ENCODE assay signal across 9 mouse cellular contexts in genomic region chr3:97160908-97161307, GRCm38 (mm10). TPM values are rescaled to one million over a fixed set of nuclear protein-coding genes. Genes with fewer than 3 reads are reported as not detected.
DNase-seq lines count a peak whose midpoint lies in the region; ATAC-seq and TF ChIP-seq lines count a peak whose summit lies in the region.
"Had no signal": no experiment of that assay in that cellular context is flagged by ENCODE, and none has a peak within 500 bp of the region (broad histone marks: within the 10 kb centered on the region; RNA-seq: fewer than 3 reads in every experiment).

No protein-coding gene starts in this region.

- ATAC-seq in kidney, embryonic 16.5 days (ENCODE audit: low FRiP score, low TSS enrichment) = no peak
- ATAC-seq in granulocyte monocyte progenitor cell, adult 5-6 weeks (replicated peaks; ENCODE audit: poor library complexity, severe bottlenecking) = no peak

- no peak overlapping the region for H3K9ac ChIP-seq in liver, adult 2 months (ENCODE audit: low read depth, low read length)
- no peak overlapping the region for H3K9ac ChIP-seq in kidney, embryonic 16.5 days (replicated peaks; ENCODE audit: low read length)
- H3K9ac ChIP-seq: liver, embryonic 13.5 days had no signal

- no peak for TF ChIP-seq POLR2A in liver, adult 2 months (IDR thresholded peaks at IDR 0.05; ENCODE audit: extremely low read depth, insufficient read depth, low read length)

- H3K4me2 ChIP-seq in kidney, embryonic 16.5 days (replicated peaks; ENCODE audit: low read depth, low read length) = 0 out of 2 replicates have a peak overlapping the region, but pooled peaks have one; percentile 3

- 28% methylated on average over 10 of the region's 10 CpGs for WGBS in liver, adult 2 months
- 51% methylated on average over 10 of the region's 10 CpGs for WGBS in kidney, embryonic 16.5 days

- H3K36me3 ChIP-seq in liver, adult 2 months (ENCODE audit: control insufficient read depth, insufficient read depth, low read length) = peaks cover 1% of the 10 kb centered on the region; the same call in 1 of the 2 replicates
- no peaks in the 10 kb centered on the region for H3K36me3 ChIP-seq in kidney, embryonic 16.5 days (ENCODE audit: insufficient read depth, low read length)

- peak; percentile 61 for DNase-seq in adrenal gland, postnatal 10 days
- no peak for DNase-seq in adrenal gland, adult 8-10 months
- peak; percentile 52 for DNase-seq in liver, adult 2 months (ENCODE audit: extremely low read depth, low read depth, low spot score)
- no peak for DNase-seq in liver
- DNase-seq in right cerebral cortex, postnatal 25 days = peak; percentile 50
- no peak for DNase-seq in cerebellum, postnatal 25 days
- DNase-seq: liver, embryonic 13.5 days had no signal

- H3K4me1 ChIP-seq in liver, adult 2 months (ENCODE audit: control insufficient read depth, insufficient read depth, low read length) = peaks cover 5% of the 10 kb centered on the region; the same call in 1 of the 2 replicates
- H3K4me1 ChIP-seq in kidney, embryonic 16.5 days (ENCODE audit: insufficient read depth, low read length) = peaks cover 17% of the 10 kb centered on the region

- H3K4me3 ChIP-seq in liver, adult 2 months (ENCODE audit: insufficient read depth, low read depth, low read length) = no peak overlapping the region
- no peak overlapping the region for H3K4me3 ChIP-seq in kidney, embryonic 16.5 days (ENCODE audit: low read length)
- H3K4me3 ChIP-seq: liver, embryonic 13.5 days had no signal

- peaks cover 11% of the 10 kb centered on the region; the same call in 1 of the 2 replicates for H3K79me2 ChIP-seq in liver, adult 2 months (ENCODE audit: control insufficient read depth, insufficient read depth, low read length)

- TF ChIP-seq CTCF in liver, adult 2 months (IDR thresholded peaks at IDR 0.05; ENCODE audit: low read depth, low read length) = no peak

- no peaks in the 10 kb centered on the region for H3K9me3 ChIP-seq in kidney, embryonic 16.5 days (ENCODE audit: low read length)
- H3K9me3 ChIP-seq: liver, embryonic 13.5 days had no signal

- H3K27me3 ChIP-seq in liver, adult 2 months (ENCODE audit: control insufficient read depth, insufficient read depth, low read length) = no peaks in the 10 kb centered on the region
- H3K27me3 ChIP-seq in kidney, embryonic 16.5 days (ENCODE audit: insufficient read depth, low read length) = no peaks in the 10 kb centered on the region
- H3K27me3 ChIP-seq: liver, embryonic 13.5 days had no signal

- no peak overlapping the region for H3K27ac ChIP-seq in liver, adult 2 months (replicated peaks; ENCODE audit: insufficient read depth, low read depth, low read length)
- H3K27ac ChIP-seq in kidney, embryonic 16.5 days (ENCODE audit: low read length) = no peak overlapping the region
- H3K27ac ChIP-seq: liver, embryonic 13.5 days had no signal

RNA-seq across cellular contexts. Expression of gene Acp6, which starts 2.3 kb away (rescaled TPM):
- 10 to 100 TPM; 39.2 to 45.9 TPM for total RNA-seq in adrenal gland, postnatal 10 days (2021)
- 10 to 100 TPM; 45.3 to 63.0 (median 54.9) TPM for total RNA-seq in adrenal gland, adult 8-10 months (2022)
- 31.9 and 34.2 TPM in 2 replicates for total RNA-seq in liver, adult 2 months (2014; rRNA removed)
- 33.7 and 37.5 TPM in 2 replicates for polyA plus RNA-seq in liver, adult 2 months (2012; rRNA removed)
- 59.8 and 60.3 TPM in 2 replicates for polyA plus RNA-seq in kidney, embryonic 16.5 days (2015; fragmentation: Nextera tagmentation; extraction: Ambion mirVana)
- total RNA-seq in granulocyte monocyte progenitor cell, adult 5-6 weeks (2014; fragmentation: Nextera tagmentation) = 51.8 and 65.2 TPM in 2 replicates
- total RNA-seq in granulocyte monocyte progenitor cell, adult 5-6 weeks (2017) = 20.3 and 22.9 TPM in 2 replicates

Comparison
In these comparisons a context has a peak if more than half of its experiments do, and no peak if none do; other contexts are left out.
1. DNase-seq: peak in adrenal gland, postnatal 10 days (single experiment), liver, adult 2 months (single experiment) and right cerebral cortex, postnatal 25 days (single experiment); none in adrenal gland, adult 8-10 months (single experiment), liver (single experiment) and cerebellum, postnatal 25 days (0 of 2).